Mouse (Mus musculus): ENCODE measurements around the gene Nrn1l.

The Nrn1l gene
- long read RNA-seq, experiment 1 = 0 reads
- long read RNA-seq, experiment 2, partial matches to known transcripts = 0 of 1 reads
- long read RNA-seq, experiment 2, other reads (novel, unspliced or antisense) = 1 of 1 reads

- intact Hi-C loops (cut with DNase I) = loop anchor here (2.0 kb wide), 1 partner anchor 37 kb away; no protein-coding TSS in a partner anchor
Measured at GRCm38 (mm10) chr8:105893339-105893738, at the start of gene Nrn1l. TSS of gene Nrn1l (plus strand) at chr8:105893567.

DNA sequence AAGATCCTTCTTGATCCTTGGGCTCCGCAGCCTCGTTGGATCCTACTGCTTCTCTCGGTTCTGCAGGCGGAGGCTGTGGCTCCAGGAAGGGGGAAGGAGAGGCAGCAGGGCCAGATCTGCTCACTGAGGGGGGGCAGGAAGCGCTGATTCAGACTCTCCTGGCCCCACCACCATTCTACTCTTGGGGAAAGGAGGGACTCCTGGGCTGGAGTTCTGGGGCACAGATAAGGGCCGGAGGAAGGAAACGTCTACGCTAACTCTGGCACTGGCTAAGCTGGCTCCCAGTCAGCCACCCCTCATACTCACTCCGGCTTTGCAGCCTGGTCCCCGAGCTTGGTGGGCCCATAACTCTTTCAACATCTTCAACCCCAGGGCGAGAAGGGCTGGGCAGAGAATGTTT, 46.7 kb upstream of the Nrn1l start:
- intact Hi-C loops (cut with DNase I) = no loop called here

GRCm38 (mm10) chr8:105850014-105850413, 43.4 kb upstream of the Nrn1l start:
- intact Hi-C loops (cut with DNase I) = no loop called here

- intact Hi-C loops (cut with DNase I) = no loop called here
Measured at GRCm38 (mm10) chr8:105850611-105851010, 42.8 kb upstream of the Nrn1l start.

- intact Hi-C loops (cut with DNase I) = no loop called here
Measured at GRCm38 (mm10) chr8:105851651-105852143, 41.7 kb upstream of the Nrn1l start.

DNA sequence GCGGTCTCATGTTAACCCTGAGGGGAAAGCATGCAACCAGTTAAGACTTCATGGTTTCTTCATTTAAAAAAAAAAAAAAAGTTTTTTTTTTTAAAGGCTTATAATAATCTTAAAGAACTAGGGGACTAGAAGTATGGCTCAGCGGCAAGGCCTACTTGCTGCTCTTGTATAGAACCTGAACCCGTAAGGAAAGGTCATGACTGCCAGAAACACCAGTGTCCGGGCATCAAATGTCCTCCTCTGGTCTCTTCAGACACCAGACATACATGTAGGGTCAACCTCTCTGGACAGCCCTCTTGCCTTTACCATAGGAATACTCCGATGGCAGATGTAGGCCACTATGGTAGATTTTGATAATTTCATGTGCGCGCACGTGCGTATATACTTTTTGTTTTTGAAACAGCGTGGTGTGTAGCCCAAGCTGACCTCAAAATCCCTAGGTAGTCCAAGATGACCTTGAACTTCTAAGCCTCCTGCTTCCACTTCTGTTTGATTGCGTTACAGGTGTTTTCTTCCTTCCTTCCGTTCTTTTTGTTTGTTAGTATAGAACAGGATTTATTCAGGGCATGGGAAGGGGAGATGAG, 41.1 kb upstream of the Nrn1l start:
- intact Hi-C loops (cut with DNase I) = no loop called here

DNA sequence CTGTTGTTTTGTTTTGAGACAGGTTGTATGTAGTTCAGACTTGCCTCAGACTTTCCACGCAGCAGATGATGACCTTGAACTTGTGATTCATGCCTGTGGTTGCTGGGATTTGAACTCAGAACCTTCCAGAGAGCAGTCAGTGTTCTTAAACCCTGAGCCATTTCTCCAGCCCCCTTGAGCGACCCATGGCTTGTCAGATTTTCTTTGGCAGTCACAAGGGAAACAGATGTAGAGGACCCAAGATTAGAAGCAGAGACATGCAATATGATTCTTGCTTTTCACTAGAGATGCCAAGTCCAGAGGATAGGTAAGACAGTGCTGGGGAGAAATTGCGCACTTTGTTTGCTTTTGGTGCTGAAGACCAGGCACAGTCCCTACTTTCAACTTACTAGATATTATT, 40.2 kb upstream of the Nrn1l start, which contains the start of gene Cenpt:
Gene Cenpt (minus strand): TSS at position 101 of the 400 bp plus-strand sequence.
- intact Hi-C loops (cut with DNase I) = no loop called here

- intact Hi-C loops (cut with DNase I) = no loop called here
Measured at GRCm38 (mm10) chr8:105854303-105854702, 39.1 kb upstream of the Nrn1l start.

DNA sequence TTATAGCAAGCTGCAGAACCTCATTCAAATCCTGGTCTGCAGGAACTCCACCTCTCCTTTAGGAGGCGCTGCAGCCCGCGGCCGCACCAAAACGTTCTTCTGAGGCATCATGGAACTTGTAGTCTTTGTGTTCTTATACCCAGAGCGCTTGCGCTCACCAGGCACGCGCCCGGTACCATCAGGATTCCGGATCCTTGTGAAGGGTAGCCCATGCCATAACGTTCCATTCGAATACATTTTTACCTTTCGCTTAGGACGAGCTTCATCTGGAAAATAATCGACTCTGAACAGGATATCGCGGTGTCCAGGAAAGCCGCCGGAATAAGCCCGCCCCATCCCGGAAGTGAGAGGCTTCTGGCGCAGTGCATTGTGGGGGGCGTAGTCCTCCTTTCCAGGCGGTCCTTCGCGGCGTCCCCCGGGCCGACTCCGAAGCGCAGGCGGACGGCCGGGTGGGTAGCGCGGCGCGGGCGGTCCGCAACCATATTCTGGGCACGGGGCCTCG, 38.6 kb upstream of the Nrn1l start, which contains the start of gene Thap11:
Gene Thap11 (plus strand): TSS at position 418 of the 502 bp plus-strand sequence.
- intact Hi-C loops (cut with DNase I) = no loop called here

GRCm38 (mm10) chr8:105855248-105856167, 37.9 kb upstream of the Nrn1l start:
- intact Hi-C loops (cut with DNase I) = no loop called here

DNA sequence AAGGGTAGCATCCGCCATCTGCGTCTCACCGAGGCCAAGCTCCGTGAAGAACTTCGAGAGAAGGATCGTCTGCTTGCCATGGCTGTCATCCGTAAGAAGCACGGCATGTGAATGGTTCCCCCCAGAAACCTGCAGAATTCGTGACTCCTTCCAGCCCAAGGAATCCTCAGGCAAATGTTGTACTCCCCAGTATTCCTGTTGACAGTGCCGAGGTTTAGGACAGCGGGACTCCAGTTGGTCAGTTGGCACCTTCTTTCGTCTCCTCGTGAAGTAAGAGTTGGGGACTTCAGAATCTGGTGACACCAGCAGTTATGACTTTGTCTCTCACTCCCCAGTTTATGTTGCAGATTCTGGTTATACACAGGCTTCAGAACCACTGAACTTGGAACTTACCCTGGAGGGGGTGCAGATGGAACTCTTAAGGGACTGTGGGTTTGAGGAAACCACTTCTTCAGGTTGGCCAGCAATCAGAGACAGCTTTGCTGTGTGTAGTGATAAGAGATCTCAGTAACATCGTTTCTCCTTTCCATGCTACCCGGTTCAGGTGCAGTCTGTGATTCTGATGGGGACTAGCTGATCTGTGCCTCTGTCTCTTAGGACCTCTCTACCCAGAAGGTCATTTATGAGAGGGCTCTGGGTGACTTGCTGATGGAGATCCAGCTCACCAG, 37.1 kb upstream of the Nrn1l start:
- intact Hi-C loops (cut with DNase I) = no loop called here

- intact Hi-C loops (cut with DNase I) = no loop called here
Measured at GRCm38 (mm10) chr8:105858495-105858894, 34.9 kb upstream of the Nrn1l start.

GRCm38 (mm10) chr8:105859314-105859713, 34.1 kb upstream of the Nrn1l start:
- intact Hi-C loops (cut with DNase I) = no loop called here

DNA sequence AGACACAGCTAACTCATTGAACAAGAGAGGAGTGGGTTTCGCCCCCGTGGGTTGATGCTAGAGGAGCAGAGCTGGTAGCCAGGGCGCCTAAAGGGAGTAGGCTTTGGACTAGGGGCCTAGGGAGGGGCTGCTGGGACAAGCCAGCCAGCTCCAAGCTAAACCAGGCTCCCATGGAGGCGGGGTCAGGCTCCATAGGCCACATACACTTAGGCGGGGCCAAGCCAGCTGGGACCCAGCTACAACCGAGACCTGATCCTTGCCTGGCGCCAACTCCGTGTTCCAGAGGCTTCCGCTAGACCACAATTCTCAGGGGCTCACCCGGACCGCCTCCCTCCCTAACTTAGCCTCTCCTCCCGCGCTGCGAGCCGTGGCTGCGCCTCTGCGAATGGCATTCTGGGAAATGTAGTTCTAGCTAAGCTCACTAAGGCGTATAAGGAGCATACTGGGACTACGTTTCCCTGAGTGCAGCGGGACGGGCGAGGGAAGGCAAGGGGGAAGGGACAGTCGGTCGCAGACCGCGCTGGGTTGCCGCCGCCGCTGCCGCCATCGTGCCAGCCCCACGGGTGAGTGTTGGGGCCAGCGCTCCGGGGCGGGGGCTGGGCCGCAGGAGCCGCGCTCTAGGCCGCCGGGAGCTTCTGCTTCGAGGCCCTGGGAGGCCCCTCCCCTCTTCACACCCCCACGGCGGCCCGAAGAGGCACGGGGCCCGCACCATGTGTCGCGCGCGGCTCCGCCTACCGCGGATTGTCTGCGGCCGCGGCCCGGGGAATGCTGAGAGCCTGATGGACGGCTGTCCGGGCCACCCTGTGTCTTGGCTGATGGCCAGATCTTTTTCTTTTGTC, 33.0 kb upstream of the Nrn1l start, which contains the start of gene Nutf2:
Gene Nutf2 (plus strand): TSS at position 438 of the 839 bp plus-strand sequence.
- intact Hi-C loops (cut with DNase I) = loop anchor here (5.0 kb wide), 1 partner anchor 37 kb away; no protein-coding TSS in a partner anchor

DNA sequence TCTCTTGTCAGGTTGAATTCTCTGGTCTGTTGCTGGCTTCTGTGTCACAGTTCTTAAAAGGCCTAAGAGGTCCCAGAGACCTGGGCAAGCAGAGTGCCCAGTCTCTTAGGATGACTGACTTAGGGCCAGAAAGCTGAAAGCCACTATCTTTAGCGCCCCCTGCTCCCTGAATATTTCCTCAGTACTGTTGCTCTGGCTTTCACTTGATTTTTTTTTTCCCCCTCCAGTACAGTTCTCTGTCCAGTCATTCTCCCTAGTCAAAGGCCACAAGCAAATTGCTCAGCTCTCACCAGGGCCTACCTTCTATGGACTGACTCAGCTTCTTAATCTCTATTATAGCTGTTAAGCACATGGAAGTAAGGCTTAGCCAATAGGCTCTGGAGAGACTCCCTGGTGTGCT, 31.4 kb upstream of the Nrn1l start:
- intact Hi-C loops (cut with DNase I) = loop anchor here (5.0 kb wide), 1 partner anchor 35 kb away; no protein-coding TSS in a partner anchor

- intact Hi-C loops (cut with DNase I) = no loop called here
Measured at GRCm38 (mm10) chr8:105866364-105867029, 26.9 kb upstream of the Nrn1l start.

DNA sequence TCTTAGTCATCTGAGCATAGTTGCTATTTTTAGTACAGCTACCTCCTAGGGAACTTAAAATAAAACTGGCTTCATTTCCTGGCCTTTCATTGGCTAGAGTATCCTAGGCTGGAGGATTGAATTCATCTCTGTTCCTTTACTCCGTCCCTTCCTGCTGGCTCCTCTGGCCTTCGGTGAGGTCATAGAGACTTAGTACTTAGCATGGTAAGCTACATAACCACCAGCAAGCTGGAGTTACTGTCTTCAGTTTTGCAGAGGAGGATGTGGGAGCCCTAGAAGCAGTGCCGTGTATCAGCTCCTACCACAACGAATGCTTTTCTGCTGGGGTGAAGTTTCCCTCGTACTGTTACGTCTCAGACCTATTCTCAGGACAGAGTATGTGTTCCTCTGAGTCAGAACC, 19.1 kb upstream of the Nrn1l start:
- intact Hi-C loops (cut with DNase I) = no loop called here

DNA sequence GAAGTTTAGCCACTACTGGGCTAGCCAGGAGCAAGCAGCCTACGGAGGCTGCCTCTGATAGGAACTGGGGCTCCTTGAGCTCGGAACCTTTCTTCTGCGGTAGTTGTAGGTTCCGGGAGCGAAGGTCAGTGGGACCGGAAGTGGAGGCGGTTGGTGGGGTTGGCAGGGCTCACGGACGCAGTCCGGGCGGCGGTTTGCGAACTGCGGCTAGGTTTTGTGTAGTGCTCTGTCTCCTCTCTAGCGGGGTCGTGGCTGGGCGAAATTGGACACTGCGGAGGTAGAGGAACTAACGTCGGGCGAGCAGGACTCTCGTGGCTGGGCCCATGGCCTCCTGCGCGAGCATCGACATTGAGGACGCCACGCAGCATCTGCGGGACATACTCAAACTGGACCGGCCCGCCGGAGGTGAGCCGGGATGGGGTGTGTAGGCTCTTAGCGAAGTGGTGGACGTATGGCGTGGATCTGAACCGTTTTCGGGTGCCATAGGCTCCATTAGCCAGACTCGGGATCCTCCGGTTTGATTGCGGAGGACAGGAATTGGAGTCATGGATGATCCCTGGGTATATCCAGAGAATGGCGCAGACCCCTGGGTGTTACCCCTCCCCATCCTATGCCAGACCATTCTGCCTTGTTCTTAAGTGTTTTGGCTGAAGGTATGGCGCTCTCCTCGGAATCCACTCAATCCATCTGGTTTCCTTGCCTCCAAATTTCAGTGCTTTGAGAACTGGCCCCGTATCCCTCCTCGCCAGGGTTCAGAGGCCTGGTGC, 12.4 kb upstream of the Nrn1l start, which contains the start of gene Edc4:
Gene Edc4 (plus strand): TSS at position 128 of the 767 bp plus-strand sequence.
- intact Hi-C loops (cut with DNase I) = no loop called here
